Mouse (Mus musculus) olfactory bulb, adult 2 months (tissue): ENCODE measurements around the gene Dppa1.

Experiments
- CTCF ChIP-seq: fragments of 200-500 bp; IDR thresholded peaks from 2 replicates; pipeline ENCODE4 v1.5.1; 2012; ENCODE audit warnings: low read depth, mild to moderate bottlenecking, low read length, moderate library complexity; ENCODE audit not compliant: insufficient read depth
- POLR2A ChIP-seq: fragments of 200-500 bp; IDR thresholded peaks from 2 replicates; pipeline ENCODE4 v1.6.1; 2012; ENCODE audit warnings: mild to moderate bottlenecking, low read depth, low read length, moderate library complexity; ENCODE audit not compliant: insufficient read depth

DNA sequence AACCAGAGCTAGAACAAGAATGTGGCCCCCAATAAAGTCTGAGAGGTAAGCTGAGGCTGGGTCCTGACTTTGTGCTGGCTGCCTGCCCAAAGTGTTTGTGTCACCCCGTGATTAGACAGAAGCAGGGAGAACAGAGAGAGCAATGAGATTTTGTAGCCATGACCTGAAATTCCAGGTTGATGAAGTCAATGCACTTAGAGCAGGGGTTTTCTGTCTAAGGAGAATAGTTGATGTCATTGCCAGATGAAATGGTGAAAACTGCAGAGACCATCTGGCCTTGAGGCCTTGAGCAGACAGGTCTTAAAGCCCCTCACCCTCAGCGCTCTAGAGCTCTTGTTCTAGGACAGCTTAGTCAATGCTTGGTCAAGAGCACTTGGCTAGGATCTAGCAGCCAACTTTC, 36.6 kb downstream of the Dppa1 start:
- TF ChIP-seq CTCF (no peak), POLR2A (no peak)
